Mouse (Mus musculus): ENCODE results near the gene Sun1. TPM values are rescaled to one million over a fixed set of nuclear protein-coding genes. Genes with fewer than 3 reads are reported as not detected.

Gene Sun1
- total RNA-seq, 2 experiments from 2014 or later, result 98.7 to 116 TPM

GRCm38 (mm10) chr5:139203312-139203711 is 2.9 kb downstream of the Sun1 start:
- intact Hi-C loops (cut with DNase I), result no loop called here
- peak in 1 of 2 experiments; percentile 55 for DNase-seq (ENCODE audit: low spot score in 2 of 2)

DNA sequence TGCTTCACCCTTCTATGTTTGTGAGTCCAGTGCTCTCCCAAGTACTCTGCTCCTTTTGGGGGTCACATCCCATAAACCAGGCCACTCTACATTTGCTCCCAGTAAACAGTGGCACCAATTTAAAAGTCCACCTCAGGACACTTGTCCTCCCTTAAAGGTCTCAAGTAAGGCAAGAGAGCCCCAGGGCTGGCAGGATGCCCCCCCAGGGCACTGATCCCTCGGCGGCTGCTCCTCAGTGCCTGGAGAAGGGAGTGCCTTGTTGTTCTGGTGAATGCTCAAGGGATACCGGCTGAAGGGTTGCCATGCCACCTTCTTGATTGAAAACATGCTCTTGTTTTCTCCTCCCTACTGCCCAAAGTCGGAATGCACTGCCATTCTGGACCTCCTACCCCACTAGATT is 5.6 kb downstream of the Sun1 start:
- no peak for DNase-seq (ENCODE audit: low spot score in 2 of 2)

GRCm38 (mm10) chr5:139206525-139206924 is 6.1 kb downstream of the Sun1 start:
- DNase-seq (ENCODE audit: low spot score in 2 of 2), result no peak
- intact Hi-C loops (cut with DNase I), result no loop called here

More for the DNA sequence above, 5.6 kb downstream of the Sun1 start:
- intact Hi-C loops (cut with DNase I), result no loop called here

- no peak for DNase-seq (ENCODE audit: low spot score in 2 of 2)
- intact Hi-C loops (cut with DNase I), result no loop called here
Observed at GRCm38 (mm10) chr5:139208183-139208582, 7.7 kb downstream of the Sun1 start.

- no peak for DNase-seq (ENCODE audit: low spot score in 2 of 2)
- intact Hi-C loops (cut with DNase I), result no loop called here
Observed at GRCm38 (mm10) chr5:139208871-139209684, 8.6 kb downstream of the Sun1 start.

- DNase-seq (ENCODE audit: low spot score in 2 of 2), result no peak
- intact Hi-C loops (cut with DNase I), result no loop called here
Observed at GRCm38 (mm10) chr5:139209685-139210026, 9.2 kb downstream of the Sun1 start.

- intact Hi-C loops (cut with DNase I), result no loop called here
- DNase-seq (ENCODE audit: low spot score in 2 of 2), result no peak
Observed at GRCm38 (mm10) chr5:139211737-139212385, 11.4 kb downstream of the Sun1 start.

GRCm38 (mm10) chr5:139214298-139214697 is 13.9 kb downstream of the Sun1 start:
- intact Hi-C loops (cut with DNase I), result no loop called here
- DNase-seq (ENCODE audit: low spot score in 2 of 2), result peak; percentile 36 to 38

GRCm38 (mm10) chr5:139215184-139215583 is 14.7 kb downstream of the Sun1 start:
- no peak for DNase-seq (ENCODE audit: low spot score in 2 of 2)
- intact Hi-C loops (cut with DNase I), result no loop called here

GRCm38 (mm10) chr5:139216121-139216520 is 15.7 kb downstream of the Sun1 start:
- intact Hi-C loops (cut with DNase I), result no loop called here
- no peak for DNase-seq (ENCODE audit: low spot score in 2 of 2)

GRCm38 (mm10) chr5:139216774-139217173 is 16.3 kb downstream of the Sun1 start:
- no peak for DNase-seq (ENCODE audit: low spot score in 2 of 2)
- intact Hi-C loops (cut with DNase I), result no loop called here

DNA sequence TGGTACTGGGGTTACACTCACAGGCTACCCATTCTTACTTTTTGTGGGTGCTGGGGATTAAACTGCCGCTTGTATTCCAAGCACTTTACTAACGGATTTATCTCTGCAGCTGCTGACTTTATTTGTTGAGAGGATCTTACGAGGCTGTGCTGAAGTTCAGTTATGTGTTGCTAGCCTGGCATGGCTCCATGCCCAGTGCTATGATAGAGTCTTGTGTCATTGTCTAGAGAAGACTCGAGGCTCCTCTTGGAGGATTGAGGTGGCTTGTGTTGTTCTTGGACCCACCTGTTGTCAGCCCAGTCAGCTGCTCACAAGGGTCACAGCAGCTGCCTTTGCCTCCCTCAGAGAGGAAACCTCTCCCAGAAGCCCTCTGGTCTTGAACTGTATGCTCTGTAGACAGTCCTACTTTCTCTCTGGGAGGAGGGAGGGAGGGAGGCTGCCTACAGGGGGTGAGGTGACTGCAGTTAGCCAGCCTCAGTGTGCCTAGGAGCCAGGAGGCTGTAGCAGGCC is 19.6 kb downstream of the Sun1 start:
- DNase-seq (ENCODE audit: low spot score in 2 of 2), result no peak
- intact Hi-C loops (cut with DNase I), result no loop called here

GRCm38 (mm10) chr5:139220610-139221009 is 20.2 kb downstream of the Sun1 start:
- intact Hi-C loops (cut with DNase I), result no loop called here
- no peak for DNase-seq (ENCODE audit: low spot score in 2 of 2)

- intact Hi-C loops (cut with DNase I), result no loop called here
- no peak for DNase-seq (ENCODE audit: low spot score in 2 of 2)
Observed at GRCm38 (mm10) chr5:139223331-139223730, 22.9 kb downstream of the Sun1 start.

DNA sequence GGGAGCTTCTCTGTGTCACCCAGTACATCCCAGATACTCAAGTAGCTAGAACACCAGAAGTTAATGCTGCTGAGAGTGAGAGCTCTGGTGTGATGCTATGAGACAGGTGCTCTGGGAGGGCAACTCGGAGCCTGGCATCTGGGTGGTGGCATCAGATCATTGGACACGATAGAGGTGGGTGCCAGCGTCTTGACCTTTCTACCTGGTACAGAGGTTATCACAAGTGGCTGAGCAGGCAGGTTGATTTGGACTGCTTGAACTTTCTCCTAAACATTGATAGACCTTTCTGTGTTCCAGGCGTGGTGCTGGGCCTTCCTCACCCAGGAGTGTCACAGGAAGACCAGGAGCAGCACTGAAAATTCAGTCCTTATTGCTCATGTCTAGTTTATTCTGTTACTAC is 26.8 kb downstream of the Sun1 start:
- intact Hi-C loops (cut with DNase I), result no loop called here
- DNase-seq (ENCODE audit: low spot score in 2 of 2), result no peak

- intact Hi-C loops (cut with DNase I), result no loop called here
- no peak for DNase-seq (ENCODE audit: low spot score in 2 of 2)
Observed at GRCm38 (mm10) chr5:139227645-139228044, 27.2 kb downstream of the Sun1 start.

GRCm38 (mm10) chr5:139228318-139228717 is 27.9 kb downstream of the Sun1 start:
- no peak for DNase-seq (ENCODE audit: low spot score in 2 of 2)
- intact Hi-C loops (cut with DNase I), result no loop called here

DNA sequence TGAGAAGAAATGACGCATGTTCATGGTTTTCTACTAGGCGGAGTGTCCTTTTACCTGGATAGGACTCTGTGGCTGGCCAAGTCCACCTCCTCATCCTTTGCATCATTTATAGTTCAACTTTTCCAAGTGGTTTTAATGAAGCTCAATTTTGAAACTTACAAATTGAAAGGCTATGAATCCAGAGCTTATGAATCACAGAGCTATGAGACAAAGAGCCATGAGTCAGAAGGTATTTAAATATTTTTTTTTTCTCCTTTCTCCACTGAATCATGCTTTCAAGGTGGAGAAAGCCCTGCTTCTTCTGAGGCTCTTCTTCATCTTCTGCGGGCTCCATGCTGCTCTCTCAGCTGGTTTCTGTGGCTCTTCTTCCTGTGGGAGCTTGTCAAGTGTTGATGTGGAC is 29.3 kb downstream of the Sun1 start:
- intact Hi-C loops (cut with DNase I), result no loop called here
- DNase-seq (ENCODE audit: low spot score in 2 of 2), result no peak

GRCm38 (mm10) chr5:139232083-139232482 is 31.6 kb downstream of the Sun1 start:
- no peak for DNase-seq (ENCODE audit: low spot score in 2 of 2)
- intact Hi-C loops (cut with DNase I), result no loop called here

DNA sequence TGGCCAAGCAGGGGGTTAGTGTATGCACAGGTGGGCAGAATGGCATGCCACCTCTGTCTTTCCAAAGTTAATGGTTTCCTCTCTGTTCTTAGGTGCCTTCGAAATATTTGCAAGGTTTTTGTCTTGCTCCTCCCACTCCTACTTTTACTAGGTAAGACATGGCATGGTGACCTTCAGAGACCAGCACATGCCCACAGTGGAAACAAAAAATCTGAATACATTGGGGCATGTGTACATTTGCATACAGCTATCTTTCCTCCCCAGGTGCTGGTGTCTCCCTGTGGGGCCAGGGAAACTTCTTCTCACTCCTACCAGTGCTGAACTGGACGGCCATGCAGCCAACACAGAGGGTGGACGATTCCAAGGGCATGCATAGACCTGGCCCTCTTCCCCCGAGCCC is 34.0 kb downstream of the Sun1 start:
- intact Hi-C loops (cut with DNase I), result no loop called here
- no peak for DNase-seq (ENCODE audit: low spot score in 2 of 2)

DNA sequence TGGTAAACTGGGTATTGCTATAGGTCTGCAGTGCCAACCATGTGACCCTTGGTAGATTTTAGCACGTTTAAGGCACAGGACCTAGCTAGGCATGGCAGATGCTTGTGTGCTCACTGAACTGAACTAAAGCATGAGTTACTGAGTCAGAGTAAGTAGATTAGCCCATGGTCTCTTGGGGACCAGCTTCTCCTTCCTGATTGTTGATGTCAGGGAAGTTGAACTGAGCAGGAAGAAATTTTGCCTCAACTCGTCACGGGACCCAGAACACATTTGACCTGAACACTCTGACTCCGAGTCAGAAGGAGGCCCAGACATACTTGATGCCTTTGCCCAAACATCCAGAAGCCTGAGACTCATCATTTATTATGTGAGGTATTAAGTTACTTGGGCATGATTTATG is 37.0 kb downstream of the Sun1 start:
- no peak for DNase-seq (ENCODE audit: low spot score in 2 of 2)

More for the DNA sequence above, 37.0 kb downstream of the Sun1 start:
- intact Hi-C loops (cut with DNase I), result no loop called here
